Mouse (Mus musculus) olfactory bulb, adult 2 months (tissue): ENCODE results near the gene Ror2.

ENCODE experiments used
- CTCF ChIP-seq: fragments of 200-500 bp; IDR thresholded peaks from 2 replicates; pipeline ENCODE4 v1.5.1; 2012; ENCODE audit warnings: low read depth, mild to moderate bottlenecking, low read length, moderate library complexity; ENCODE audit not compliant: insufficient read depth
- POLR2A ChIP-seq: fragments of 200-500 bp; IDR thresholded peaks from 2 replicates; pipeline ENCODE4 v1.6.1; 2012; ENCODE audit warnings: mild to moderate bottlenecking, low read depth, low read length, moderate library complexity; ENCODE audit not compliant: insufficient read depth

GRCm38 (mm10) chr13:53196690-53197089, 89.2 kb downstream of the Ror2 start:
- no peak for TF ChIP-seq CTCF
- no peak for TF ChIP-seq POLR2A
